Comparison of ENCODE assay signal across 26 mouse cellular contexts in the genomic region with DNA sequence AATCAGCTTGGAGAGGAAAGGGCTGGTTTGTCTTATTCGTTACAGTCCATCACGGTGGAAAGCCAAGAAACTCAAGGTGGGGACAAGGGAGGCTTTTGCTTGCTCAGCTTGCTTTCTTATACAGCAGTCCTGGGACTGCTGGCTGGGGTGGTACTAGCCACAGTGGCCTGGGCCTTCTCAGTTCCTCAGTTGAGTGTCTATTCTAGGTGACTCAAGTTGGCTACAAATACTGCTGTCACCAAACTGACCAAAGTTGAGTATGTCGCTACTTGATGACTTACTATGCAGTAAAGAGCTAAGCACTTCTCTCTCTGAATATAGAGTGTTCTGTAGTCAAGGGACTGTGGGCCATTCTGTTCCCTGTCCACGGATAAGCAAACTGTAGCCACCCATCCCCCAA.
"Had no signal": no experiment of that assay in that cellular context is flagged by ENCODE, and none has a peak within 500 bp of the region (broad histone marks: within the 10 kb centered on the region; RNA-seq: fewer than 3 reads in every experiment).

No protein-coding gene starts in this region.

- H3K36me3 ChIP-seq: heart, embryonic 10.5 days; heart, embryonic 12.5 days; hindbrain, embryonic 10.5 days; hindbrain, embryonic 12.5 days; intestine, embryonic 15.5 days; limb, embryonic 12.5 days had no signal

- H3K27ac ChIP-seq: gastrocnemius, adult 2 months; hindbrain, embryonic 10.5 days; hindbrain, embryonic 12.5 days; hindbrain, embryonic 14.5 days; intestine, embryonic 15.5 days; layer of hippocampus, adult 2 months; left cerebral cortex, adult 2 months; limb, embryonic 10.5 days; limb, embryonic 12.5 days had no signal

- H3K27me3 ChIP-seq: heart, embryonic 12.5 days; hindbrain, embryonic 12.5 days; intestine, embryonic 15.5 days; limb, embryonic 12.5 days had no signal

- H3K4me2 ChIP-seq: heart, embryonic 12.5 days; hindbrain, embryonic 12.5 days; hindbrain, embryonic 14.5 days; intestine, embryonic 15.5 days; limb, embryonic 12.5 days; liver, embryonic 11.5 days had no signal

- DNase-seq: gastrocnemius, adult 2 months; gastrocnemius, postnatal 10 days; gastrocnemius, postnatal 25 days; heart, adult 18-20 months; heart, postnatal 10 days; heart, postnatal 4 days; kidney, adult 18-20 months; kidney, adult 8-10 months; kidney, postnatal 10 days; kidney, postnatal 25 days; kidney, postnatal 4 days; liver had no signal

- H3K9me3 ChIP-seq: heart, embryonic 10.5 days; heart, embryonic 12.5 days; hindbrain, embryonic 10.5 days; hindbrain, embryonic 12.5 days; intestine, embryonic 15.5 days; limb, embryonic 10.5 days; limb, embryonic 12.5 days had no signal

- H3K4me3 ChIP-seq: gastrocnemius, adult 2 months; heart, embryonic 10.5 days; heart, embryonic 12.5 days; hindbrain, embryonic 10.5 days; hindbrain, embryonic 12.5 days; intestine, embryonic 15.5 days; layer of hippocampus, adult 2 months; left cerebral cortex, adult 2 months; limb, embryonic 10.5 days; limb, embryonic 12.5 days had no signal

- H3K4me1 ChIP-seq: intestine, embryonic 15.5 days had no signal

- ATAC-seq: hindbrain, embryonic 16.5 days; inflammation-experienced regulatory T-cells, adult 6 months; intestine, embryonic 15.5 days; intestine, postnatal 0 days had no signal

- H3K9ac ChIP-seq: heart, embryonic 12.5 days; hindbrain, embryonic 12.5 days; hindbrain, embryonic 14.5 days; intestine, embryonic 15.5 days; limb, embryonic 12.5 days had no signal
